Mouse (Mus musculus): ENCODE data around the gene Krt8. TPM values are rescaled to one million over a fixed set of nuclear protein-coding genes. Genes with fewer than 3 reads are reported as not detected.

Gene Krt8
- polyA plus RNA-seq, 1 experiment from 2014 or later: 24.9 TPM

DNA sequence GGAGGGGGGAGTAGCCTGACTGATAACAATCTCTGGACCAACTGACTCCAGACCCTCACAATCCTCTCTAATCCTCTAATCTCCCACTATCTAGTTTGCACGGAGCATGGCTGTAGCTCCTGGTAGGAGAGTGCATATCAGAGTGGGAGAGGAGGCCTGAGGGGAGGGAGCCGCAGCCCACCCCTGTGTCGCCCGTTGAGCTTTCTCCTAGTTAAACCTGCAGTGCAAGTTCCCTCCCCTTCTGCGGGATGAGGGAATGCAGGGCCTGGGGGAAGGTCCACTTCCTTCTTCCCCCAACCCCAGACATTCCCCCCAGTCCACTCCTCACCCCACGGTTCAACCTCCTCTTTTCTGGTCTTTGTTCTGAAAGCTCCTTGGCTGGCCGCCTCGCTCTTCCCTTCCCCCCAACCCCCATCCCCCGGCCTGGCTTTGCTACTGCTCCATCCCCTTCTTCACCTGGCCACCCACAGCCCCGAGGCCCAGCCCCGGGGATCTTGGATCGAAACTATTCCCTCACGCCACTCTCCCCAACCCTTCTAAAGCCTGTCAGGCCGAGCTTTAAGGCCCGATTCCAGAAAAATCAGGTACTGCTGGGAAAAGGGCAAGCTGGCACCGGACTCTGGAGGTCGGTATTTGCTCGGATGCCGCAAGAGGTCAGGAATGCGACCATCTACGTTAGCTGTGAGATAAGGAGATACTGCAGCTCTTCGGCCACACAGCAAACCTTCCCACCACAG, 21.0 kb upstream of the Krt8 start:
- H3K9ac ChIP-seq: peak overlapping the region; percentile 80
- peak overlapping the region; percentile 71 for H3K4me2 ChIP-seq
- peaks cover under 1% of the 10 kb centered on the region; the same call in 1 of the 2 replicates for H3K36me3 ChIP-seq
- peaks cover 19% of the 10 kb centered on the region for H3K27me3 ChIP-seq (replicated peaks)
- ATAC-seq (ENCODE audit: extremely low read depth, insufficient number of reproducible peaks, low FRiP score, low TSS enrichment): no peak
- WGBS: 6% methylated on average over 22 of the region's 22 CpGs
- H3K9me3 ChIP-seq: no peaks in the 10 kb centered on the region
- H3K4me3 ChIP-seq: peak overlapping the region; percentile 39
- H3K4me1 ChIP-seq: peaks cover 45% of the 10 kb centered on the region
- peak overlapping the region; percentile 68 for H3K27ac ChIP-seq (replicated peaks)

DNA sequence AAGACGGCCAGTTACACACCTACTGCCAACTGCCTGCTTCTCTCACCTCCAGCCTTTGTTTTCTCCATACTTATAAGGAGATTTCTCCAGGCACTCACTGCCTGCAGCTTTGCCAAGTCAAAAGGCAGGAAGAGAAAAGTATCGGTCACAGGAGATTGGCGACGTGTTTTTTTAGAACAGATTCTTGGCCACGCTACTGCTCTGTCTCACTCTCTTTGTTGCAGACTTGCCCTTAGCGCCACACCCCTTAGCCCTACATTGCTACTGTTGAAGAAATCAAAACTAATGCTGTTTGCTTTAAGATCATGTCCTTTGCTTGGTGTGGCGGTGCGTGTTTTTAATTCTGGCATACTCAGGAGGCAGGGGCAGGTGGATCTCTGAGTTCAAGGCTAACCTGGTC, 19.6 kb upstream of the Krt8 start:
- no peak for ATAC-seq (ENCODE audit: extremely low read depth, insufficient number of reproducible peaks, low FRiP score, low TSS enrichment)

DNA sequence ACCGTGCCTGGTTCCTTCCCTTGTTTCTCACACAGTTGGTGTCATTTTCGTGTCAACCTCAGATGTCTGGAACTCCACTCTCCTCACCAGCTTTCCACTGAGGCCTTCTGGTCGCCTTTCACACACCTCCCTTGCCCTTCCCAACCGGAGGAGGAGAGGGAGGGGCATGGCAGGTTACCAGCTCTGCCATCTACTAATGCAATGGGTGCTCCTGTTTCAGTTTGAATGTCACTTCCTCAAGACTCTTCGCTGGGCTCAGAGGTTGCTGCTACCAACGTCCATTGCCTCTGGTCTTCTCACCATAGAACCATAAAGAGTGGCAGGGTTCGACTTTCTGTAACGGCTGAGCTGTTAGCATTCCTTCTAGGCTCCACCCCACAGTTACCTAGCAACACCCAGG, 18.2 kb upstream of the Krt8 start:
- no peak overlapping the region for H3K4me2 ChIP-seq
- WGBS: 47% methylated on average over 8 of the region's 8 CpGs
- H3K4me3 ChIP-seq: no peak overlapping the region
- no peak overlapping the region for H3K27ac ChIP-seq (replicated peaks)
- no peak overlapping the region for H3K9ac ChIP-seq
- no peak for ATAC-seq (ENCODE audit: extremely low read depth, insufficient number of reproducible peaks, low FRiP score, low TSS enrichment)
- H3K4me1 ChIP-seq: peaks cover 39% of the 10 kb centered on the region
- no peaks in the 10 kb centered on the region for H3K36me3 ChIP-seq
- H3K27me3 ChIP-seq (replicated peaks): peaks cover 12% of the 10 kb centered on the region
- no peaks in the 10 kb centered on the region for H3K9me3 ChIP-seq

More for the DNA sequence above, 19.6 kb upstream of the Krt8 start:
- Histone ChIP-seq H3K9me3 (no peaks in the 10 kb centered on the region), H3K36me3 (no peaks in the 10 kb centered on the region), H3K27me3 (replicated peaks) (peaks cover 13% of the 10 kb centered on the region), H3K4me2 (no peak overlapping the region), H3K4me3 (no peak overlapping the region), H3K4me1 (peaks cover 45% of the 10 kb centered on the region), H3K9ac (0 out of 2 replicates have a peak overlapping the region, but pooled peaks have one; percentile 9), H3K27ac (replicated peaks) (peak overlapping the region; percentile 57)
- WGBS: 40% methylated on average over 8 of the region's 8 CpGs

DNA sequence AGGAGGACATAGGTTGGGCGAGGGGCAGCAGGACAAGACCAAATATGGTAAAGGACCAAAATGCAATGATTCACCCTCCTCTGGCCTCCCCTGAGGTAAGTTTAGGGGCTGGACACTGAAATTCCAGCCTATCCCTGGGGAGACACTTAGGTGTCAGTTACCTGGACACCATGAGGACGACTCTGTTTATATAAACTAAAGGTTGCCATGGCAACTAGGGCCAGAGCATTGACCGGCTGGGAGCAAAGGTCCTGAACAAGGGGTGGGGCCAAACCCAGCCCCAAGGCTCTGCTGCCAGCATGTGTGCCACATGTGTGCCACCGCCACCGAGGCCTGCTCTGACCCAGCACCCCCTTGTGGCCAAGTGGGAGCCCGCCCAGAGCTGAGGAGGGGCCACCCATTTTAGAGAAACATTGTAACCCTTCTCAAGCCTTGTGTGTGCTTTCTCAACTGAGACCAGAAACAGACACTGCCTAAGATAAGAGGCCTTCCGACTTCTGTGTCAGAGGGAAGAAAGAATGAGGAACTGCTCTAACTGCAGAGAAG, 13.7 kb upstream of the Krt8 start:
- no peaks in the 10 kb centered on the region for H3K36me3 ChIP-seq
- H3K27me3 ChIP-seq (replicated peaks): no peaks in the 10 kb centered on the region
- H3K27ac ChIP-seq (replicated peaks): no peak overlapping the region
- H3K9ac ChIP-seq: no peak overlapping the region
- H3K9me3 ChIP-seq: no peaks in the 10 kb centered on the region
- 26% methylated on average over 7 of the region's 7 CpGs for WGBS
- no peak for ATAC-seq (ENCODE audit: extremely low read depth, insufficient number of reproducible peaks, low FRiP score, low TSS enrichment)
- H3K4me1 ChIP-seq: peaks cover 42% of the 10 kb centered on the region
- no peak overlapping the region for H3K4me3 ChIP-seq
- H3K4me2 ChIP-seq: no peak overlapping the region

DNA sequence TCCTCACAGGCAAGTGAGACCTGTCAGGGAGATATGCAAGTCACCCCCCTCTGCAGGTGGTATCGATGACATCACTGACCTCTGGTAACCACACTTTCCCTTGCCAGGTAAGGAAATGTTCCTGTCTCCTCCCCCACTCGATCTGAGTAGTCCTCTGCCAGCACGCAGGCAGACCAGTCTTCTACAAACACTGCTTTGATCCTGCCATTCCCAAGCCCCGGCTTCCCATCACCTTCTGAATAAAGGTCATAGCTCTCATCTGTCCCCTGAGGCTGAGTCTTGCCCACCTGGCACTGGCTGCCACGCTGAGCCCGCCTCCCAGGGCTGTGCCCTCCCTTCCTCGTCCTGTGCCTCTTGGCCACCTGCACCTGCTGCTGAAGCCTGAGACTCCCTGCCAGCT, 12.5 kb upstream of the Krt8 start:
- H3K27ac ChIP-seq (replicated peaks): peak overlapping the region; percentile 65
- ATAC-seq (ENCODE audit: extremely low read depth, insufficient number of reproducible peaks, low FRiP score, low TSS enrichment): no peak
- WGBS: 31% methylated on average over 7 of the region's 7 CpGs
- H3K9ac ChIP-seq: peak overlapping the region; percentile 51; the same call in 1 of the 2 replicates
- H3K4me1 ChIP-seq: peaks cover 42% of the 10 kb centered on the region
- no peaks in the 10 kb centered on the region for H3K9me3 ChIP-seq
- no peaks in the 10 kb centered on the region for H3K36me3 ChIP-seq
- no peak overlapping the region for H3K4me3 ChIP-seq
- no peak overlapping the region for H3K4me2 ChIP-seq
- H3K27me3 ChIP-seq (replicated peaks): no peaks in the 10 kb centered on the region

DNA sequence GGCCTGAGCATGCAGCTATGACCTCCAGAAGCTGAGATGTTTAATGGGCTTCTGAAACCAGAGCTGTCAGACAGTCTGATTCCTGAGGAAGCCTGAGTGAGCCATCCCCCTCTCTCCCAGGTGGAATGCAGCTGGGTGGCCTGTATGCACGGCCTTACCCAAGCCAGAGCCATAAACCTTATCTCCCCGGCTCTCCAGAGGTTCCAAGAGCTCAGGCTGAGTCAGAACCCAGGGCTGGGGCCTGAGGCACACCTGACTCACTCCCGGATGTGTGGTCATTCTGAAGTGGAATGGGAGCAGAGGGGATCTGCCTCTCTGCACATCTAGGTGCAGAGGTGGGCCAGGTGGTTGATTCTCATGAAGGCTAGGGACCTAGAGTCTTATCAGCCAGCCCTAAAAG, 11.8 kb upstream of the Krt8 start:
- H3K27ac ChIP-seq (replicated peaks): peak overlapping the region; percentile 65
- peak overlapping the region; percentile 51; the same call in 1 of the 2 replicates for H3K9ac ChIP-seq
- WGBS: 10% methylated on average over 3 of the region's 3 CpGs
- no peaks in the 10 kb centered on the region for H3K9me3 ChIP-seq
- peaks cover 42% of the 10 kb centered on the region for H3K4me1 ChIP-seq
- no peaks in the 10 kb centered on the region for H3K36me3 ChIP-seq
- H3K4me2 ChIP-seq: no peak overlapping the region
- ATAC-seq (ENCODE audit: extremely low read depth, insufficient number of reproducible peaks, low FRiP score, low TSS enrichment): peak; percentile 31; the same call in 1 of the 2 replicates
- no peaks in the 10 kb centered on the region for H3K27me3 ChIP-seq (replicated peaks)
- no peak overlapping the region for H3K4me3 ChIP-seq

DNA sequence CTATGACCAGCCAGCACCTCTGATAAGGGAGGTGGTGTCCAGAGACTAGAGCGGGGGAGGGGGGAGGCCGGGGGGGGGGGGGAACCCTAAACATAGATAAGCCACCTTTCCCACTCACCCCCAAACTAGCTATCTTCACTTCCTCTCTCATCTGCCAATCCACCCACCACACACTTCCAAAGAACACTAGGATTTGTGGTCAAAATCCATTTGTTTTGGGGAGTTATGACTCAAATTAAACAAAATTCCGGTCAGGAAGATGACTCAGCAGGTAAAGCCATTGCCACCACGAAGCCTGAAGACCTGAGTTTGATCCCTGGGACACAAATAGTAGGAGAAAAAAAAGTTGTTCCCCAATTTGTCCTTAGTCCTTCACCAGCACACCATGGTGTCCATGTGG, 10.6 kb upstream of the Krt8 start:
- H3K36me3 ChIP-seq: no peaks in the 10 kb centered on the region
- peaks cover 42% of the 10 kb centered on the region for H3K4me1 ChIP-seq
- H3K9ac ChIP-seq: no peak overlapping the region
- WGBS: 45% methylated on average over 2 of the region's 4 CpGs
- no peak overlapping the region for H3K4me2 ChIP-seq
- no peak overlapping the region for H3K4me3 ChIP-seq
- H3K27me3 ChIP-seq (replicated peaks): no peaks in the 10 kb centered on the region
- H3K27ac ChIP-seq (replicated peaks): no peak overlapping the region
- no peaks in the 10 kb centered on the region for H3K9me3 ChIP-seq
- no peak for ATAC-seq (ENCODE audit: extremely low read depth, insufficient number of reproducible peaks, low FRiP score, low TSS enrichment)

DNA sequence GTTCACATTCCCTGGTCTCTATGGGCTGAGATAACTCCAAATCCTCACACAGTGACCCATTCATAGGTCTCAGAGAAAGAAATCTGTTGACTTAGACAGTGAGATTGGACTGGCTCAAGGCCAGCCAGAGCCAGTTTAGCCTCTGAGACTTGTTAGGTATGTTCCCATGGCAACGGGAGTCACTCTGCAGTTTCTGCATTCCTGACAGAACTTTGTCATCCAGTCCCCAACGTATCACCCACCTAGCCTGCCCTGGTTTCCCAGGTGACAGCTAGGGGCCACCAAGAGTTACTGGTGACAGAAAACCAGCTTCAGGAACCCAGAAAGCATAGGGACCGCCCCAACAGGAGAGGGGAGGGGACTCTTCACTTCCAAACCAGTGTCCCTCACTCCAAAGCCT, 9.4 kb upstream of the Krt8 start:
- H3K9me3 ChIP-seq: no peaks in the 10 kb centered on the region
- no peaks in the 10 kb centered on the region for H3K36me3 ChIP-seq
- H3K27ac ChIP-seq (replicated peaks): no peak overlapping the region
- H3K4me2 ChIP-seq: no peak overlapping the region
- no peak for ATAC-seq (ENCODE audit: extremely low read depth, insufficient number of reproducible peaks, low FRiP score, low TSS enrichment)
- WGBS: 42% methylated on average over 3 of the region's 3 CpGs
- H3K27me3 ChIP-seq (replicated peaks): no peaks in the 10 kb centered on the region; the same call in 1 of the 2 replicates
- H3K9ac ChIP-seq: no peak overlapping the region
- no peak overlapping the region for H3K4me3 ChIP-seq
- H3K4me1 ChIP-seq: peaks cover 42% of the 10 kb centered on the region

DNA sequence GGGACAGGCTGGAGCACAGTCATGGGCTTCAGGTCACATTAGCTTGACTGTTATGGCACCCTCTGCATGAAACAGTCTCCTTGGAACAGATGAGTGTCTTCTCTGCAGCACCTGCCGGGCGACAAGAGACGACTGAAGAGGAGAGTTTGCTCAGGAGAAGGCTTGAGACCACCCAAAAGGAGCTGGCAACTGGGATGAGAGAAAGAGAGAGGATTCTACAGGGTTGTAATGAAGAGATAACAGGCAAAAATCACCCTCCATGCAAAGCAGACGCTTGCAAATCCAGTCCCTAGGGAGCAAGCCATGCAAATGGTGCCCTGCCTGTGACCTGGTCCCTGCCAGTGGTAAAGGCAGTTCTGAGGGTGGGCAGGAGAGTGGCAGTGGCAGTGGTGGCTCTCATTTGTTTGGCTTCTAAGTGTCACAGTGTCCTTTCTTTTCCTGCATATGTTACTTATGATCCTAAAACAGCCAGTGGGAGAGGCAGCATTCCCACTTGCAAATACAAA, 8.0 kb upstream of the Krt8 start:
- peaks cover 11% of the 10 kb centered on the region; the same call in 1 of the 2 replicates for H3K27me3 ChIP-seq (replicated peaks)
- ATAC-seq (ENCODE audit: extremely low read depth, insufficient number of reproducible peaks, low FRiP score, low TSS enrichment): no peak
- H3K4me2 ChIP-seq: no peak overlapping the region
- no peaks in the 10 kb centered on the region for H3K9me3 ChIP-seq
- H3K4me3 ChIP-seq: no peak overlapping the region
- H3K4me1 ChIP-seq: peaks cover 36% of the 10 kb centered on the region
- no peaks in the 10 kb centered on the region for H3K36me3 ChIP-seq
- no peak overlapping the region for H3K27ac ChIP-seq (replicated peaks)
- H3K9ac ChIP-seq: no peak overlapping the region
- WGBS: 61% methylated on average over 4 of the region's 4 CpGs

DNA sequence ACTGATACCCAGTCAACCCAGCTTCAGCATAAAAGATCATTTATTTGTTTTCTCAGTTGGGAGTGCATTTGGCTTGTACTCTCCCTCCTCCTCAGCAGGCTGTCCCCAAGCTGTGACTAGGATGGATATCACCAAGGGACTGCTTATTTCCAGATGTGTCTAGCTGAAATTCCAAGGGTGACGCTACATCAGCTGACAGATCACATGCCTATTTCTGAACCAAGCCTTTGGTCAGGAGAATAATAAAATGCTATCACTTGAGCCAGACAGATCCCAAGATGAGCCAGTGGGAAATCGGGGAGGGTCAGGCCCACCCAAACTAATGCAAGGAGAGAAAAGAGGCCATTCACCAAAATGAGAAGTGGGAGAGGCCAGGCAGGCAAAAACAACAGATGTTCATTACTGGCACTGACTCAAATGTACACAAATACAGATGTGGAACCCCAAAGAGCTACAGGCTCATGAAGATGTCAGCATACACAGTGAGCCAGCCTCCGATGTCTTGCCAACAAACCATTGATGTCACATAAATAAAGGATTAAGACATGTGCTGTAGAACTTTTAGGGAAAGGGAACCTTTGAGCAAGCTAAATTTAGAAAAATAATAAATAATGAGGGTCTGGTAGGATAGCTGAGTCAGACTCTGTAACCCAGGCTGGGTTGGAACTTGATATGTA, 6.4 kb upstream of the Krt8 start:
- WGBS: 71% methylated on average over 3 of the region's 3 CpGs
- Histone ChIP-seq H3K27ac (replicated peaks) (no peak overlapping the region), H3K27me3 (replicated peaks) (peaks cover 24% of the 10 kb centered on the region)

More for the DNA sequence above, 6.4 kb upstream of the Krt8 start:
- Histone ChIP-seq H3K9me3 (no peaks in the 10 kb centered on the region), H3K4me2 (no peak overlapping the region), H3K9ac (no peak overlapping the region), H3K4me1 (peaks cover 22% of the 10 kb centered on the region), H3K36me3 (no peaks in the 10 kb centered on the region), H3K4me3 (no peak overlapping the region)
- no peak for ATAC-seq (ENCODE audit: extremely low read depth, insufficient number of reproducible peaks, low FRiP score, low TSS enrichment)
